Mouse (Mus musculus) limb, embryonic 11.5 days (tissue): ENCODE results near the gene Wars2. TPM values are rescaled to one million over a fixed set of nuclear protein-coding genes. Genes with fewer than 3 reads are reported as not detected.

Experiments used
- ATAC-seq: fragments of 200-750 bp; cut with Nextera tagmentation; 2 replicates; pipeline ENCODE4 v1.8.0; 2017; ENCODE audit warnings: low read depth; ENCODE audit not compliant: insufficient number of reproducible peaks, low FRiP score, low TSS enrichment
- DNase-seq: peaks from one replicate; pipeline ENCODE4 v3.0.0-alpha.2; 2015; ENCODE audit warnings: low spot score
- H3K27ac ChIP-seq: fragments of 300-500 bp; sonication (generic); replicated peaks from 2 replicates; pipeline ENCODE4 v1.5.1; 2014; ENCODE audit warnings: low read depth, mild to moderate bottlenecking, low read length
- H3K27me3 ChIP-seq: fragments of 300-500 bp; sonication (generic); 2 replicates; pipeline ENCODE4 v1.6.1; 2014; ENCODE audit warnings: mild to moderate bottlenecking, low read length, mixed read lengths; ENCODE audit not compliant: control insufficient read depth, insufficient read depth
- H3K36me3 ChIP-seq: fragments of 300-500 bp; sonication (generic); 2 replicates; pipeline ENCODE4 v1.6.1; 2014; ENCODE audit warnings: mild to moderate bottlenecking, low read length, moderate library complexity, mixed read lengths; ENCODE audit not compliant: control insufficient read depth, insufficient read depth
- H3K4me1 ChIP-seq: fragments of 300-500 bp; sonication (generic); 2 replicates; pipeline ENCODE4 v1.6.1; 2014; ENCODE audit warnings: low read length, mixed read lengths; ENCODE audit not compliant: control insufficient read depth, insufficient read depth
- H3K4me2 ChIP-seq: fragments of 300-500 bp; sonication (generic); 2 replicates; pipeline ENCODE4 v1.6.1; 2014; ENCODE audit warnings: low read depth, mild to moderate bottlenecking, moderate library complexity; ENCODE audit not compliant: severe bottlenecking
- H3K4me3 ChIP-seq: fragments of 300-500 bp; sonication (generic); 2 replicates; pipeline ENCODE4 v1.5.1; 2014; ENCODE audit warnings: low read depth, low read length
- H3K9ac ChIP-seq: fragments of 300-500 bp; sonication (generic); 2 replicates; pipeline ENCODE4 v1.6.1; 2014; ENCODE audit warnings: mild to moderate bottlenecking, low read length
- H3K9me3 ChIP-seq: fragments of 300-500 bp; sonication (generic); 2 replicates; pipeline ENCODE4 v1.6.1; 2016; ENCODE audit warnings: low read length; ENCODE audit not compliant: control insufficient read depth
- WGBS: fragments of 180-500 bp; shearing (Covaris S2); extraction: QIAGEN DNeasy Blood & Tissue Kit; methylation state at CpG from one replicate; pipeline ENCODE4 v1.1.7; 2014; 5-methylcytosine and 5-hydroxymethylcytosine counted together
- polyA plus RNA-seq: library from polyadenylated mRNA; unstranded; fragments of >200 nt; fragmentation: Nextera tagmentation; extraction: Ambion mirVana; gene quantifications from 2 replicates; pipeline ENCODE4 v1.2.1, GENCODE M21; 2014

The Wars2 gene
- polyA plus RNA-seq, 1 experiment from 2014 or later = 8.9 TPM

- no peaks in the 10 kb centered on the region for H3K9me3 ChIP-seq
- 79% methylated on average over 5 of the region's 5 CpGs for WGBS
- ATAC-seq (no peak), DNase-seq (no peak)
- H3K4me3 ChIP-seq = no peak overlapping the region
- H3K4me1 ChIP-seq = peaks cover 6% of the 10 kb centered on the region; the same call in 1 of the 2 replicates
- H3K36me3 ChIP-seq = no peaks in the 10 kb centered on the region
- no peak overlapping the region for H3K9ac ChIP-seq
- no peak overlapping the region for H3K4me2 ChIP-seq
- no peaks in the 10 kb centered on the region for H3K27me3 ChIP-seq
- H3K27ac ChIP-seq = no peak overlapping the region
Measured at GRCm38 (mm10) chr3:99173178-99173577, 32.3 kb downstream of the Wars2 start.

GRCm38 (mm10) chr3:99174658-99175304, 33.9 kb downstream of the Wars2 start:
- H3K27ac ChIP-seq = no peak overlapping the region
- H3K4me3 ChIP-seq = no peak overlapping the region
- ATAC-seq (0 out of 2 replicates have a peak, but pooled peaks have one; percentile 31), DNase-seq (peak; percentile 55)
- 16% methylated on average over 9 of the region's 9 CpGs for WGBS
- peaks cover 6% of the 10 kb centered on the region; the same call in 1 of the 2 replicates for H3K4me1 ChIP-seq
- no peak overlapping the region for H3K9ac ChIP-seq
- no peaks in the 10 kb centered on the region for H3K9me3 ChIP-seq
- no peak overlapping the region for H3K4me2 ChIP-seq
- no peaks in the 10 kb centered on the region for H3K36me3 ChIP-seq
- H3K27me3 ChIP-seq = no peaks in the 10 kb centered on the region

DNA sequence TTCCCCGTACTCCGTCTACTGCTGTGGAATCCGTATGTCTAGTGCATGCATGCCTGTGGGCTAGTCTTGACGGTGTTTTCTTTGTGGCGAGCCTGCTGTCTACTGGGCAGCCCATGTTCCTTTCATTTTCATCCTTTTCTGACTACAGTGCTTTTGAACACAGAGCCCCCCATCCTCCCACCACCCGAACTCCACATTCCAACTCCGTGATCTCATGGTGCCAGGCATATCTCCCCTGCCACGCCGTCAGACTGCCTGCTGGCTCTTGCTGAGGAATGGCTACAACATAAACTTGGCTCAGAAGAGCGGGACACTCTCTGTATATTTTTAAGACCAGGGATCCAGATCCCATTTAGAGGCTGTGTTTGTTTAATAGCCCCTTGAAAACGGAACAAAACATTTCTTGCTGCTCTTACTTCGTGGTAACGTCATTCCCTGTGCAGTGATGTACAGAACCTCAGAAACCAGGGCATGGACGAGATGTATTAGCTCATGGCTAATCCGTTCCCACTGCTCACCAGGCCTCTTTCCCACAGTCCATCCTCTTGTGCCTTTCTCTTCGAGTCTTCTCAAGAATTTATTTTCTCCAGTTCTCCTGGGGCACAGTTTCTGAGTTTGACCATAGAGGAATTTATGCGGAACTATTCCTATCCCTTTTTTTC, 42.6 kb downstream of the Wars2 start:
- H3K4me3 ChIP-seq = no peak overlapping the region
- no peaks in the 10 kb centered on the region for H3K9me3 ChIP-seq
- H3K9ac ChIP-seq = no peak overlapping the region
- ATAC-seq (no peak), DNase-seq (no peak)
- WGBS = 83% methylated on average over 17 of the region's 17 CpGs
- H3K4me2 ChIP-seq = no peak overlapping the region
- H3K4me1 ChIP-seq = no peaks in the 10 kb centered on the region; the same call in 1 of the 2 replicates
- no peak overlapping the region for H3K27ac ChIP-seq
- no peaks in the 10 kb centered on the region for H3K36me3 ChIP-seq
- no peaks in the 10 kb centered on the region for H3K27me3 ChIP-seq

DNA sequence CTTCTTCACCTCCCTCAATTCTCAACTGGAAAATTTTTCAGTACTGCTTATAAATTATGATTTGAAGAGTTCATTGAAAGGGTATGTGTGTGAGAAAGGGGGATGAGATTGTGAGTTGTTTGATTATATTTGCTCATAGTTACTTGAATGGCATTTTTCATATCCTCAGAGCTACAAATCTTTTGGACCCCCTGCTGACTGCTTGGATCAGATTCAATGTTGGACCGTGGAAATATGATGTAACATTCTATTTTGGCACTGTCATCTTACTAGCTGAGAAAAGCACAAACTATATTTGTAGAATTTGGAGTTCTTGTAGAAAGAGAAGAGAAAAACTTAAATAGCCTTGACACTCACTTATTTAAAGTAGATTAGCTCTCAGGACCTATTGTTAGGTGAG, 43.5 kb downstream of the Wars2 start:
- no peak overlapping the region for H3K9ac ChIP-seq
- no peaks in the 10 kb centered on the region for H3K27me3 ChIP-seq
- H3K4me1 ChIP-seq = no peaks in the 10 kb centered on the region; the same call in 1 of the 2 replicates
- no peak for ATAC-seq
- H3K4me2 ChIP-seq = no peak overlapping the region
- no peak overlapping the region for H3K4me3 ChIP-seq
- H3K9me3 ChIP-seq = no peaks in the 10 kb centered on the region
- no peak for DNase-seq
- no peaks in the 10 kb centered on the region for H3K36me3 ChIP-seq
- 88% methylated on average over 1 of the region's 1 CpGs for WGBS
- no peak overlapping the region for H3K27ac ChIP-seq

DNA sequence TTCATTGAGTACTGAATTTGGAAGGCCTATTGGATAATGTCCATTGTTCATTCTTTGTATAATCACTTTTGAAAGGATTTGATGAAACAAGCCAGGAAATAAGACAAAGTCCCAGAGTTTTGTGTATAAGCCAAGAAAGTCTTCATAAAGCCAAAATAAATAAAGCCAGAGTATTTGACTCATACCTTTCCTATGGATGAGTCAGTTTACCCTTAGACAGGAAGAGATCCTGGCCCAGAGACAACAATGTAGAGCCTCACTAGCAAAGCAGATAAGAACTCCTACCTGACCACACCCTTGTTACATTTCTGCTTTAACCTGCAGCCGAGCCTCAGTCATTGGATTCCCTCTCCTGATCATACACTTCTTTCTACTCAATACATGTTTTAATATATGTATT, 47.2 kb downstream of the Wars2 start:
- ATAC-seq (no peak), DNase-seq (no peak)
- Histone ChIP-seq H3K9ac (no peak overlapping the region), H3K4me3 (no peak overlapping the region), H3K4me2 (no peak overlapping the region), H3K9me3 (no peaks in the 10 kb centered on the region), H3K27ac (no peak overlapping the region), H3K36me3 (no peaks in the 10 kb centered on the region), H3K4me1 (no peaks in the 10 kb centered on the region; the same call in 1 of the 2 replicates), H3K27me3 (no peaks in the 10 kb centered on the region)
- WGBS = 100% methylated on average over 1 of the region's 1 CpGs

GRCm38 (mm10) chr3:99193576-99193975, 52.7 kb downstream of the Wars2 start:
- H3K9ac ChIP-seq = no peak overlapping the region
- DNase-seq = no peak
- no peak overlapping the region for H3K4me3 ChIP-seq
- ATAC-seq = no peak
- H3K4me1 ChIP-seq = no peaks in the 10 kb centered on the region
- WGBS = 86% methylated on average over 4 of the region's 4 CpGs
- no peak overlapping the region for H3K27ac ChIP-seq
- H3K4me2 ChIP-seq = no peak overlapping the region
- no peaks in the 10 kb centered on the region for H3K27me3 ChIP-seq
- H3K36me3 ChIP-seq = no peaks in the 10 kb centered on the region
- H3K9me3 ChIP-seq = no peaks in the 10 kb centered on the region

- H3K4me1 ChIP-seq = no peaks in the 10 kb centered on the region
- DNase-seq = no peak
- no peak overlapping the region for H3K27ac ChIP-seq
- no peaks in the 10 kb centered on the region for H3K9me3 ChIP-seq
- H3K4me3 ChIP-seq = no peak overlapping the region
- H3K27me3 ChIP-seq = no peaks in the 10 kb centered on the region
- no peaks in the 10 kb centered on the region for H3K36me3 ChIP-seq
- no peak for ATAC-seq
- no peak overlapping the region for H3K4me2 ChIP-seq
- H3K9ac ChIP-seq = no peak overlapping the region
Measured at GRCm38 (mm10) chr3:99203331-99203730, 62.5 kb downstream of the Wars2 start.

- no peak overlapping the region for H3K4me3 ChIP-seq
- H3K27ac ChIP-seq = no peak overlapping the region
- H3K36me3 ChIP-seq = no peaks in the 10 kb centered on the region
- H3K9me3 ChIP-seq = no peaks in the 10 kb centered on the region
- 33% methylated on average over 1 of the region's 1 CpGs for WGBS
- H3K4me2 ChIP-seq = no peak overlapping the region
- peaks cover 12% of the 10 kb centered on the region for H3K4me1 ChIP-seq
- no peak overlapping the region for H3K9ac ChIP-seq
- no peak for DNase-seq
- H3K27me3 ChIP-seq = no peaks in the 10 kb centered on the region
- ATAC-seq = no peak
Measured at GRCm38 (mm10) chr3:99208416-99208815, 67.5 kb downstream of the Wars2 start.
